Mouse (Mus musculus): ENCODE data around the gene Tgfbi.

- TF ChIP-seq POLR2A (IDR thresholded peaks at IDR 0.05; ENCODE audit: low read depth, low read length) (no peak), CTCF (IDR thresholded peaks at IDR 0.05; ENCODE audit: borderline replicate concordance, insufficient read depth, low read length) (no peak)
These were observed 27.3 kb upstream of the Tgfbi start for GRCm38 (mm10) chr13:56581961-56582434.
